Mouse (Mus musculus): ENCODE results near the gene Mras. TPM values are rescaled to one million over a fixed set of nuclear protein-coding genes. Genes with fewer than 3 reads are reported as not detected.

Mras gene
- 8.8 and 11.9 TPM in 2 replicates for polyA plus RNA-seq (2016; fragmentation: Nextera tagmentation; extraction: Ambion mirVana)

DNA sequence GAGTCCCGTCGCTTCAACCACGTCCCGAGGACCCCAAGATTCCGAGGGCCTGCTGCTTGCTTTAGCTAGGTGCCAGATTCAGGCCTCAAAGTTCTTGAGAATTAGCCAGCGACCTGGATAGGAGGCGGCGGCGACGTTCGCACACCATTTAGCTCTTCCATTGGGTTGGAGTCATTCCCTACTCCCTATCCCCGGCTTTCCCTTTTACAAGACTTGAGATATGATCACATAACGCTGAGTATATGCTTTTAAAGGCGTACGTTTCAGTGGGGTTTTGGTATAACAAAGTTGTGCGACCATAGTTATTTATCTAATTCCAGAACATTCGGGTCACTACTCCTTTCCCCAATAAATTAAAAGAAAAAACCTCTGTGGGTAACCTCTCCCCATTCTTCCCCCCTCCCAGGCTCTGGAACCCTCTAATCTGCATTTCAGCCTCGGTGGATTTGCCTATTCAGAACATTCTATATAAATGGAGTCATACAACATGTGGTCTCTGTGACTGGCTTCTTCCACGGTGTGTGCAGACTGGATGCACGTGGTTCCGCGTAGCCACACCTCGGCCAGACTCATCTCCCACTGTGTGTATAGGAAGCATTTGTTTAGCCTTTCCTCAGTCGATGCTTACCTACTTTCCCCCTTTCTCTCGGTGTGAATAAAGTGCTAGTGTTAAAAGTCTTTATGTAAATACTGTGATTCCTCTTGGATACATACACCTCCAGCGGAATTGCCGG, at the start of gene Mras:
Gene Mras, minus strand, starts transcription at position 351 of the 734 bp plus-strand sequence.
- peaks cover 37% of the 10 kb centered on the region for H3K27me3 ChIP-seq (ENCODE audit: low read depth, poor library complexity, severe bottlenecking)
- DNase-seq (ENCODE audit: low spot score) = no peak
- 21% methylated on average over 27 of the region's 27 CpGs for WGBS

DNA sequence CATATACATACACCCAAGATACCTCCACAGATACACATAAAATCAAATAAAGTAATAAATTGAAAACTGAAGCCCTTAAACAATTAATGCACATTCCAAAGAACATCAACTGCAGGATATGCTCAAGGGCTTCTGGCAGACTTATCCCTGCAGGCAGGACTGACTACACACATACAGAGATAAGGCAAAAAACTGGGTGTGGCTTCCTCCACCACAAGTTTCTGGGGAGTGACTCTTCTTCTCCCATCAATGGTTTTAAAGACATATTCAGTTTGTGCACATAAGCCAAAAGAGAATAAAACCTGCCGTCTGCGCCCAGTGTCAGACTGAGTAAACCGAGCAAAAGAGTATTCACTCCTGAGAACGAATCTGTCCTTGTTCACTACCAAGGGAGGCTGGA, 48.0 kb upstream of the Mras start:
- Histone ChIP-seq H3K4me3 (no peak overlapping the region), H3K9me3 (replicated peaks) (no peaks in the 10 kb centered on the region), H3K27ac (no peak overlapping the region), H3K4me1 (no peaks in the 10 kb centered on the region), H3K27me3 (ENCODE audit: low read depth, poor library complexity, severe bottlenecking) (no peaks in the 10 kb centered on the region), H3K36me3 (peaks cover 91% of the 10 kb centered on the region)
- no peak for DNase-seq (ENCODE audit: low spot score)
- WGBS = 96% methylated on average over 4 of the region's 4 CpGs

More for the DNA sequence above, at the start of gene Mras:
- Histone ChIP-seq H3K4me3 (peak within 1 kb of the TSS; percentile 83), H3K27ac (peak within 1 kb of the TSS; percentile 91), H3K36me3 (no peaks in the 10 kb centered on the region), H3K4me1 (peaks cover 34% of the 10 kb centered on the region), H3K9me3 (replicated peaks) (no peaks in the 10 kb centered on the region)

DNA sequence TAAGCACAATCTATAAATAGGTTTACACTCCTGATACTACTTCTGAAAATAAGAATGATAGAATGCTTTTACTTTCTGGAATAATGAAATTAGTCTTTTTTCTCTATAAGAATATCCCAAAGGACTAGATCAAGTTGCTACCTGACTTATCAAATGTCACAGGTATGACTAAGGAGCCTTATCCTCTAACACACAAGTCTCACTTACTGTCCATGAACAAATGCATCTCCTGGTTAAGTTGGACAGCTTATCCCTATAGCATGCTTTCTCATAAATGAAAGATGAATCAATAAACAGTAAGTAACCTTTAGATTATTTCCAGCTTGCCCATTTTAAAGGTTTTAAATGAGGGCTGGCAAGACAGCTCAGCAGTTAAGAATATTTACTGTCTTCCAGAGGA, 47.5 kb upstream of the Mras start:
- Histone ChIP-seq H3K4me3 (no peak overlapping the region), H3K36me3 (peaks cover 86% of the 10 kb centered on the region), H3K9me3 (replicated peaks) (no peaks in the 10 kb centered on the region), H3K27me3 (ENCODE audit: low read depth, poor library complexity, severe bottlenecking) (no peaks in the 10 kb centered on the region), H3K4me1 (no peaks in the 10 kb centered on the region), H3K27ac (no peak overlapping the region)
- DNase-seq (ENCODE audit: low spot score) = no peak

DNA sequence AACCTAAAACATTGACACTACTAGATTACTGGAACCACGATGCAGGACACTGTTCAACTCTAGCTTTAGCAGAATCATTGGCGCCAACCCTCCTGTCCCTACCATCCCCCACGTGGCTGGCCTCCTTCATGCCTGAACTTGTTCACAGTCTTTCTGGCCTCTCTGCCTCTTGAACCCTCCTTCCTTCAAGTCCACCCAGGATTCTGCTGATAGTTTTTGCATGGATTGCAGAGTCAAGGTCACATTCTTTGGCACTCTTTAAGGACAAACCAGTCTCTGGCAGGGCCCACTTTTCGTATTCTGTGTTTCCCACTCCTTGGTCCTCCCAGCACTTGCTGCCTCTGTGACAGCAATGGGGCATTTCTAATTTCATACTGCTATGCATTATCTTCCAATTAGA, 46.0 kb upstream of the Mras start:
- no peak overlapping the region for H3K4me3 ChIP-seq
- no peaks in the 10 kb centered on the region for H3K9me3 ChIP-seq (replicated peaks)
- 91% methylated on average over 4 of the region's 4 CpGs for WGBS
- H3K27ac ChIP-seq = no peak overlapping the region
- DNase-seq (ENCODE audit: low spot score) = no peak
- peaks cover 78% of the 10 kb centered on the region for H3K36me3 ChIP-seq
- no peaks in the 10 kb centered on the region for H3K27me3 ChIP-seq (ENCODE audit: low read depth, poor library complexity, severe bottlenecking)
- no peaks in the 10 kb centered on the region for H3K4me1 ChIP-seq

DNA sequence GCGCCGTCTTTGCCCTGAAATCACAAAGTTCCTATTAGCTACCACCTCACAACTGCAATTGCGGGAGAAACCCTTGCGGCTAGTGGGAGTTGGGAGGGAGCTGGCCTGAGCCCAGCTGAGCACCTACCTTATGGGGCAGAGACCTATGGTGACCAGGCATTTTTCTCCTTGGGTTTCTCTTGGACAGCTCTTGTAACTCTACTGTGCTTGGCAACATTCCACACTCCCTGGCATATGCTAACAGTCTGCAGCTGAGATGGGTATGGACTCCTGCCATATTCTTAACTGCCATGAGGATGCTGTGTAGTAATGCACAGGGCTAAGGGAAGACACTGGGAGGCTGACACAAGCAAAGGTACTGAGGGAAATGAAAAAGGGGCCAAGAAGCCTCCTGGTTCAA, 43.6 kb upstream of the Mras start:
- Histone ChIP-seq H3K4me3 (no peak overlapping the region), H3K27me3 (ENCODE audit: low read depth, poor library complexity, severe bottlenecking) (no peaks in the 10 kb centered on the region), H3K36me3 (peaks cover 66% of the 10 kb centered on the region), H3K4me1 (no peaks in the 10 kb centered on the region), H3K27ac (no peak overlapping the region), H3K9me3 (replicated peaks) (no peaks in the 10 kb centered on the region)
- DNase-seq (ENCODE audit: low spot score) = no peak
- WGBS = 91% methylated on average over 4 of the region's 4 CpGs

DNA sequence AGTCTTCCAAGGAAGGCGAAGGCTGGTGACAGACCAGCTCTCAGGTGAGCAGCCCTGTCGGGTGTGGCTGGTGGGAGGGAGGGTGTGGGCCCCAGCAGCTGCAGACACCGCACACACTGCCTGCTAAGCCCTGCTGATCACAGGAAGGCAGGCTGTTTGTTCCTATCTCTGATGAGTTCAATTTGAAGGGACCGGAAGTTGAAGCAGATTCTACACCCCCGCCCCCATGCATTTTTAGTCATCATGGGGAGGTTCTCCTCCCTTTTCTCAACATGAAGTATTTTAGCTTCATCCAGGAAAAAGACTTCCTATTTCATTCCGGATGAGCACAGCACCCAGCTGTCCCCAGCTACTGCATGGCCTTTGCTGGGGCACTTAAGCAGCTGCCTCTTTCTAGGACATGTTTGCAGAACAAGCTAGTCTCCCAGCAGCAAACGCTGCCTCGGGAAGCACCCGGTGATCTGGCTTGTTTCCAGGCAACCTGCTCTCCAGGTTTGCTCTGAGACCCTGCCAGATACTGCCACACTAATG, 42.1 kb upstream of the Mras start:
- H3K36me3 ChIP-seq = peaks cover 67% of the 10 kb centered on the region
- WGBS = 86% methylated on average over 9 of the region's 9 CpGs
- no peaks in the 10 kb centered on the region for H3K9me3 ChIP-seq (replicated peaks)
- H3K4me1 ChIP-seq = no peaks in the 10 kb centered on the region
- no peak for DNase-seq (ENCODE audit: low spot score)
- H3K4me3 ChIP-seq = no peak overlapping the region
- no peak overlapping the region for H3K27ac ChIP-seq
- no peaks in the 10 kb centered on the region for H3K27me3 ChIP-seq (ENCODE audit: low read depth, poor library complexity, severe bottlenecking)

DNA sequence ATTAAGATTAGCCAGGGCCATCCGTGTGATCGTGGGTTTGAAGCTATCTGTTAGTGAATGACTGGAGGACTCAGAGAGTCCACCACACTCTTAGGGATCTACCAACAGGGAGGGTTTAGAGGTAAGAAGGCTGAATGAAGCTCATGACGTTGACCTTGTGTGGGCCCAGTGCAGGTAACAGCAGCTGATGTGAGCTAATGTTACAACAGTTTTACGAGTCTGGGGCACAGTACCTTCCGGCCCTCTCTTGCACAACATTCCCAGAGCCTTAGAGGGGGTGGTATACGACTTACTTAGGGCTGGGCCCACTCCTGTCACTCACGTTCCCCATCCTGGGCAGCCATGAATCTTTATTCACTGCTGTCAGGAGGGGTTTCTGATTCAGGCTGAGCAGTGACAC, 34.2 kb upstream of the Mras start:
- no peaks in the 10 kb centered on the region for H3K9me3 ChIP-seq (replicated peaks)
- no peak overlapping the region for H3K27ac ChIP-seq
- H3K4me1 ChIP-seq = no peaks in the 10 kb centered on the region; the same call in 1 of the 2 replicates
- no peak overlapping the region for H3K4me3 ChIP-seq
- H3K36me3 ChIP-seq = peaks cover 20% of the 10 kb centered on the region
- 72% methylated on average over 7 of the region's 7 CpGs for whole genome bisulfite sequencing
- no peak for DNase-seq (ENCODE audit: low spot score)
- no peaks in the 10 kb centered on the region for H3K27me3 ChIP-seq (ENCODE audit: low read depth, poor library complexity, severe bottlenecking)

DNA sequence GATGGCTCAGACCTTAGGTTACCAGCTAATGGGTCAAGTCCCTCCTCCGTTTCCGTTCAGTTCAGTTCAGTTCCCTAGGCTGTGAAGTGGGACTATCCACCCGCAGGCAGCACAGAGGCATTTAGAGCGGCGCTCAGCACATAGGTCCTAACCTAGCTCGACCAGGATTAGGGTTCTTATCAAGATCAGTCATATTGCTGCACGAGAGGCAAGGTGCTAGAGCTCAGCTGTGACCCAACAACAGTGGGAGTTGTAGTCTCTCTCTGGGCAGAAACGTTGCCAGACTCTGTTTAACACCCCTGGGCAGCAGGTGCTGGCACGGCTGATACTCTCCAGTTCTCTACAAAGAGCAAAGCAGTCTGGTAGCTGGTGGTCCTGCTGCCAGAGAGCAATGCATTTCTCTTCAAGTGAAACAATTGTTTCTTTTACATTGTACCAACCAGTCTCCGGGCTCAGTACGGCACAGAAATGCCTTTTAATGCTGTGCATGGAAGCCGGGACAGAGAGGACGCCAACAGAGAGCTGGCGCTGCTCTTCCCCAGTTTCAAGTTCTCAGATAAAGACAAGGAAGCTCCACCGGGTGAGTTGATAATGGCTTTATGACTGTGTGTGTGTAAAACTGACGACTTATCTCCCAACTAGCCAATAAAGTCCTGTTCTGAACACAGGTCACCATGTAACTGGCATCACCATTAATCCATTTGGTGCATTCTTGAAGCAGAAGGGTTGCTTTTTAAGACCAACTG, 33.3 kb upstream of the Mras start:
- no peak overlapping the region for H3K4me3 ChIP-seq
- no peak overlapping the region for H3K27ac ChIP-seq
- no peak for DNase-seq (ENCODE audit: low spot score)
- H3K36me3 ChIP-seq = peaks cover 12% of the 10 kb centered on the region
- H3K9me3 ChIP-seq (replicated peaks) = no peaks in the 10 kb centered on the region
- no peaks in the 10 kb centered on the region for H3K27me3 ChIP-seq (ENCODE audit: low read depth, poor library complexity, severe bottlenecking)
- H3K4me1 ChIP-seq = no peaks in the 10 kb centered on the region; the same call in 1 of the 2 replicates
- WGBS = 72% methylated on average over 16 of the region's 16 CpGs

DNA sequence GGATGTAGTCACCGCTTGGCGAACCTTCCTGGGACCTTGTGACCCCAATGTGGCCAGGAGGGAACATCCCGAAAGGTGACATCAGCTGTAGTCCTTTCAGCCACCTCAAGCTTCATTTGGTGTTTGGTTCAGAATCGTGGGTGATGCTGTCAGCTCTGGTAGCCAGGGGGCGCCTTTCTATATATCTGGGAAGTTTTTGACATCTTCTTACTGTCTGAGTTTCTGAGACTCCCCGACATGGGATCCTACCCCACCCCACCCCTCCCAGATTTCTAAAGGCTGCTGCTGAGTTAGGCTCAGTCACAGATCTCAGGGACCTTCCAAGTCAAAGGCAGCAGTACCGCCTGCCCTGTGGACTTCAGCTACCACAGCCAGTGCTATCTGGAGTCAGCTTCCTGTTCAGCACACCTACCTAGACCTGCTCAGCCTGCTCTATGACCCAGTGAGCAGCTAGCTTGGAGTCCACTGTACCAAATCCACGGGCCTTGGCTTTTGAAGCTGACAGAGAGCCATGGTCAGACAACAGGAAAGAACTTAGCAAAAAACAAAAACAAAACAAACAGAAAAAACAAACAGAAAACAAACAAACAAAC, 32.6 kb upstream of the Mras start:
- peaks cover 5% of the 10 kb centered on the region; the same call in 1 of the 2 replicates for H3K36me3 ChIP-seq
- no peak for DNase-seq (ENCODE audit: low spot score)
- no peaks in the 10 kb centered on the region for H3K9me3 ChIP-seq (replicated peaks)
- H3K27me3 ChIP-seq (ENCODE audit: low read depth, poor library complexity, severe bottlenecking) = no peaks in the 10 kb centered on the region
- H3K4me3 ChIP-seq = no peak overlapping the region
- no peaks in the 10 kb centered on the region; the same call in 1 of the 2 replicates for H3K4me1 ChIP-seq
- 69% methylated on average over 8 of the region's 8 CpGs for WGBS
- H3K27ac ChIP-seq = no peak overlapping the region

DNA sequence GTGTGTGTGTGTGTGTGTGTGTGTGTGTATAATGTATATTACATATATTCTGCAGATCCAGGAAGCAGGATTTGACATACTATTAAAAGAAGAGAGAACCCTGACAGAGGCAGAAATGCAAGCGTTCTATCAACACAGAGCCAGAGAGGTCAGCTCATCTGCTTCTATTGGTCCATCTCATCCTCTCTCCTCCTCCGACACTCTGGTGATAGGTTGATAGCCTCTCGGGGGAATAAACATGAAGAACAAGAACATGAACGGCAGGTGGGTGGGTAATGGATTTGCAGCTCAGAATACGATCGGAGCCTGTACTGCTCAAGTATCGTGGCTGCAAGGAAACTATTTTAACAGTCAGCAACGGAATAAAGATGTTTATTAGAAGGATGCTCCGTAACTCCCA, 31.4 kb upstream of the Mras start:
- Histone ChIP-seq H3K27me3 (ENCODE audit: low read depth, poor library complexity, severe bottlenecking) (no peaks in the 10 kb centered on the region), H3K36me3 (no peaks in the 10 kb centered on the region), H3K4me3 (no peak overlapping the region), H3K9me3 (replicated peaks) (no peaks in the 10 kb centered on the region), H3K27ac (no peak overlapping the region), H3K4me1 (no peaks in the 10 kb centered on the region; the same call in 1 of the 2 replicates)
- DNase-seq (ENCODE audit: low spot score) = no peak
- WGBS = 84% methylated on average over 9 of the region's 9 CpGs

DNA sequence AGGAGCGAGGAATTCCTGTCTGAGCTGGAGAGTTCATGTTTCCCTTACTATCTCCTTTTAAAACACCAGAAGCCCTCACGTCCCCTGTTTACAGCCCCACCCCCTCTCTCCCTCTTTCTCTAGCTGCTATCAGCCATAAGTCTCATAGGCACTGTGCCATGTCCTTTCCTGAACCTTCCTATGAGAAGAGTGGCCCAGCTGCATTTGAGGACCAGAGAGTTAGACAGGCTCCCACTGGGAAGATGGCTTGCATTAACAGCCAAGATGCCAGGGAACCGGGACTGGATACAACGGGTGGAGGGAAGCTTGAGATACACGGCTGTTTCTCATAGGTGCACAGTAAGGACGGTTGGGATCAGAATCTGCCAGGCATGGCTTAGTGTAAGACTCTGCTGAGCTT, 27.7 kb upstream of the Mras start:
- Histone ChIP-seq H3K4me1 (no peaks in the 10 kb centered on the region), H3K27ac (no peak overlapping the region), H3K4me3 (no peak overlapping the region), H3K36me3 (no peaks in the 10 kb centered on the region), H3K9me3 (replicated peaks) (no peaks in the 10 kb centered on the region), H3K27me3 (ENCODE audit: low read depth, poor library complexity, severe bottlenecking) (no peaks in the 10 kb centered on the region)
- no peak for DNase-seq (ENCODE audit: low spot score)
- WGBS = 82% methylated on average over 6 of the region's 6 CpGs

DNA sequence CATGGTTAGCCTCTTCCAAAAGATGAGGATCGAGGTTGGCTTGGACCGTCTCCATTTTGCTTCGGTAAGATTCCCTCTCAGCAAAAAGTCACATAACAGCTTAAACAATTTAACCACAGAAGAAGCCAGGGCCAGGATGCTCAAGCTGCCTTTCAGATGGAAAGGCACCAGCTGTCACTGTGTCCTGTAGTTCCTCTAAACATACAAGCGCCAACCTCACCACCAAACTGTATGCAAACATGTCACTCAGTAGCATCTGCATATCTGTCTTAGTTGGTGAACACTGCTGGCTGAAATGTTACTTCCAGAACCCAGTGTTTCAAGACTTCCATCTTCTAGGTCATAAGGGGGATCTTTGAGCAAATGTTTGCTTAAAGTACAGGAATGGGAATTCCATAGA, 22.5 kb upstream of the Mras start:
- H3K36me3 ChIP-seq = no peaks in the 10 kb centered on the region
- no peak for DNase-seq (ENCODE audit: low spot score)
- H3K4me1 ChIP-seq = no peaks in the 10 kb centered on the region
- no peaks in the 10 kb centered on the region for H3K27me3 ChIP-seq (ENCODE audit: low read depth, poor library complexity, severe bottlenecking)
- no peaks in the 10 kb centered on the region for H3K9me3 ChIP-seq (replicated peaks)
- no peak overlapping the region for H3K27ac ChIP-seq
- 96% methylated on average over 4 of the region's 4 CpGs for WGBS
- H3K4me3 ChIP-seq = no peak overlapping the region

All from limb, embryonic 10.5 days (tissue).